Mouse (Mus musculus): ENCODE results near the gene Zfp229.

DNA sequence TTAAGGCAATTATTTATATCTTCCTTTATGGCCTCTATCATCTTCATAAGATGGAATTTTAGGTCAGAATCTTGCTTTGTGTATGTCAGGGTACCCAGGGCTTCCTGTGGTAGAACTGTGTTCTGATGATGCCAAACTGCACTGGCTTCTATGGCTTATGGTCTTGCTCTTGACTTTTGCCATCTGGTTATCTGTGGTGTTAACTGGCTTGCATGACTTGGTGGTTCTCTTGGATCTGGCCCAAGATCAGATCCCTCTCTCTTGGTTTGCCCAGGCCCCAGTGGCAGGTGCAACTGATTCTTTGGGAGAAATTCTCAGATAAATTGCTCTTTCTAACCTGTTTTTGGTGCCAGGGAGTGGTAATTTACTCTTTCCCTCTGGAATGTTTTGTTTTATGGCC lies 34.5 kb upstream of the Zfp229 start:
- TF ChIP-seq POLR2A (IDR thresholded peaks at IDR 0.05; ENCODE audit: insufficient read depth, low read depth, low read length) (no peak), CTCF (IDR thresholded peaks at IDR 0.05; ENCODE audit: insufficient read depth, low read depth, low read length) (no peak)

Measured in olfactory bulb, adult 2 months (tissue).